Mouse (Mus musculus) myocyte (in vitro differentiated cells): ENCODE data around the gene Kcnip1.

ENCODE experiments used
- CEBPB ChIP-seq: IDR thresholded peaks from 2 replicates; pipeline ENCODE4 v1.6.1; 2011; ENCODE audit warnings: mild to moderate bottlenecking, moderate library complexity; ENCODE audit not compliant: poor library complexity, insufficient read depth, severe bottlenecking
- E2F4 ChIP-seq: IDR thresholded peaks from one replicate; pipeline ENCODE4 v1.6.1; 2011; ENCODE audit warnings: mild to moderate bottlenecking, control low read depth, moderate library complexity; ENCODE audit not compliant: insufficient read depth
- MAX ChIP-seq: IDR thresholded peaks from one replicate; pipeline ENCODE4 v1.6.1; 2011; ENCODE audit warnings: low read depth, mild to moderate bottlenecking, control low read depth
- MYOD1 ChIP-seq, 3 experiments: IDR thresholded peaks; one replicate each; pipeline ENCODE4 v1.6.1; 2011; ENCODE audit warnings: control low read depth in 2 of 3, low read depth in 2 of 3, mild to moderate bottlenecking in 2 of 3, moderate library complexity in 1 of 3; ENCODE audit not compliant: insufficient read length in 2 of 3, control insufficient read depth in 1 of 3
- MYOG ChIP-seq, 3 experiments: IDR thresholded peaks; one replicate each; pipeline ENCODE4 v1.6.1; 2011; ENCODE audit warnings: control low read depth in 2 of 3, low read depth in 2 of 3, mild to moderate bottlenecking in 2 of 3; ENCODE audit not compliant: insufficient read length in 2 of 3, control insufficient read depth in 1 of 3, insufficient read depth in 1 of 3
- POLR2A ChIP-seq: IDR thresholded peaks from one replicate; pipeline ENCODE4 v1.6.1; 2011; ENCODE audit warnings: low read depth, mild to moderate bottlenecking, control low read depth, moderate library complexity; ENCODE audit not compliant: insufficient read length
- POLR2AphosphoS2 ChIP-seq: IDR thresholded peaks from one replicate; pipeline ENCODE4 v1.6.1; 2011; ENCODE audit warnings: low read depth, control low read depth; ENCODE audit not compliant: insufficient read length
- REST ChIP-seq: IDR thresholded peaks from one replicate; pipeline ENCODE4 v1.6.1; 2011; ENCODE audit warnings: mild to moderate bottlenecking, control low read depth, moderate library complexity; ENCODE audit not compliant: insufficient read depth, insufficient read length
- TCF12 ChIP-seq: IDR thresholded peaks from one replicate; pipeline ENCODE4 v1.6.1; 2011; ENCODE audit warnings: mild to moderate bottlenecking, control low read depth; ENCODE audit not compliant: poor library complexity, insufficient read depth, severe bottlenecking
- USF1 ChIP-seq: IDR thresholded peaks from one replicate; pipeline ENCODE4 v1.6.1; 2011; ENCODE audit warnings: low read depth, mild to moderate bottlenecking, control low read depth, moderate library complexity

DNA sequence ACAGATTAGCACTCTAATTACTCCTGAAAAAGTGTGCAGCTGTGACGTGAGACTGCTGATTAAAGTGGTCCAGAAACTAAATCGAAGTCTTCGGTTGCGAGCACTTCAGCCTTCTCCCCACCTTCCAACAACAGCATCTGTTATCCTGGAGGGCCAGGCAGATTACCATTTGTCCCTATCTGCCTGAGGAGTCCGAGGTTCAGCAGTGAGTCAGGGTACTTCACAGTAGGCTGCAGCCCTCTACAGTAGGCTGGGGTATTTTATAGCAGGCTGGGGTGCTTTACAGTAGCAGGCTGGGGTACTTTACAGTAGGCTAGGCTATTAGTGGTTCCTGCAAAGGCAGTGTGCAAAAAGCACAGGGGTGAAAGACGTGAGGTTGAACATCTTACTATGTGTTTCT is 324.6 kb downstream of the Kcnip1 start:
- TF ChIP-seq POLR2A (no peak), POLR2AphosphoS2 (no peak), CEBPB (no peak), TCF12 (no peak), USF1 (no peak), MYOD1 (IDR thresholded peaks at IDR 0.05; ENCODE audit: control insufficient read depth in 1 of 3, insufficient read length in 2 of 3, low read depth in 2 of 3) (no peak), MAX (no peak), REST (no peak), E2F4 (no peak), MYOG (IDR thresholded peaks at IDR 0.05; ENCODE audit: control insufficient read depth in 1 of 3, insufficient read depth in 1 of 3, insufficient read length in 2 of 3, low read depth in 2 of 3) (no peak)
